Mouse (Mus musculus) MEL (cell line): ENCODE measurements around the gene Myrf.

Experiments
- CTCF ChIP-seq, 3 experiments: IDR thresholded peaks in 2 of 3; conservative IDR thresholded peaks in 1 of 3; 2 replicates each; pipeline ENCODE4 v1.5.1; 2011 to 2012; ENCODE audit warnings: low read length in 3 of 3, low read depth in 2 of 3, mild to moderate bottlenecking in 2 of 3, improper control_type of control experiment in 1 of 3, inconsistent platforms in 1 of 3, mixed read lengths in 1 of 3, moderate library complexity in 1 of 3; ENCODE audit not compliant: control insufficient read depth in 1 of 3, insufficient read depth in 1 of 3, poor library complexity in 1 of 3, severe bottlenecking in 1 of 3
- EP300 ChIP-seq, 2 experiments: IDR thresholded peaks; 2 replicates each; pipeline ENCODE4 v1.6.1; 2011; ENCODE audit warnings: improper control_type of control experiment in 2 of 2, low read length in 2 of 2, low read depth in 1 of 2, mild to moderate bottlenecking in 1 of 2
- GABPA ChIP-seq: IDR thresholded peaks from 2 replicates; pipeline ENCODE4 v1.6.1; 2012; ENCODE audit warnings: low read depth, mild to moderate bottlenecking, inconsistent platforms, low read length, improper control_type of control experiment, moderate library complexity

GRCm38 (mm10) chr19:10231871-10232270 is 8.7 kb downstream of the Myrf start:
- TF ChIP-seq CTCF (IDR thresholded peaks at IDR 0.05 in 2 of 3, conservative IDR thresholded peaks at IDR 0.05 in 1 of 3; ENCODE audit: control insufficient read depth in 1 of 3, insufficient read depth in 1 of 3, low read depth in 2 of 3, low read length in 3 of 3, poor library complexity in 1 of 3, severe bottlenecking in 1 of 3), result no peak
- TF ChIP-seq GABPA, result no peak
- TF ChIP-seq EP300 (IDR thresholded peaks at IDR 0.05; ENCODE audit: low read depth in 1 of 2, low read length in 2 of 2), result no peak
